Mouse (Mus musculus) hindbrain, embryonic 14.5 days (tissue): ENCODE results near the gene Sdhaf1. TPM values are rescaled to one million over a fixed set of nuclear protein-coding genes. Genes with fewer than 3 reads are reported as not detected.
A peak's percentile ranks its signal among the peaks of the same experiment; 100 is the strongest.

Source experiments
- ATAC-seq: fragments of 200-750 bp; cut with Nextera tagmentation; 2 replicates; pipeline ENCODE4 v1.8.0; 2017; ENCODE audit warnings: moderate number of reproducible peaks, mild to moderate bottlenecking, moderate TSS enrichment, moderate library complexity; ENCODE audit not compliant: low FRiP score
- DNase-seq: peaks from one replicate; pipeline ENCODE4 v3.0.0-alpha.2; 2015; ENCODE audit warnings: low spot score
- H3K27ac ChIP-seq: fragments of 300-500 bp; sonication (generic); 2 replicates; pipeline ENCODE4 v1.5.1; 2014; ENCODE audit warnings: mild to moderate bottlenecking, moderate library complexity
- H3K27me3 ChIP-seq: fragments of 300-500 bp; sonication (generic); 2 replicates; pipeline ENCODE4 v1.6.1; 2014; ENCODE audit warnings: mild to moderate bottlenecking, low read length, mixed read lengths; ENCODE audit not compliant: control insufficient read depth, insufficient read depth
- H3K36me3 ChIP-seq: fragments of 300-500 bp; sonication (generic); replicated peaks from 2 replicates; pipeline ENCODE4 v1.6.1; 2014; ENCODE audit not compliant: control insufficient read depth, insufficient read depth
- H3K4me1 ChIP-seq: fragments of 300-500 bp; sonication (generic); replicated peaks from 2 replicates; pipeline ENCODE4 v1.6.1; 2014; ENCODE audit warnings: antibody characterized with exemption, low read length, mixed read lengths; ENCODE audit not compliant: control insufficient read depth, insufficient read depth
- H3K4me2 ChIP-seq: fragments of 300-500 bp; sonication (generic); replicated peaks from 2 replicates; pipeline ENCODE4 v1.6.1; 2014; ENCODE audit warnings: mild to moderate bottlenecking, moderate library complexity
- H3K4me3 ChIP-seq: fragments of 300-500 bp; sonication (generic); replicated peaks from 2 replicates; pipeline ENCODE4 v1.5.1; 2014; ENCODE audit warnings: mild to moderate bottlenecking, low read length
- H3K9ac ChIP-seq: fragments of 300-500 bp; sonication (generic); 2 replicates; pipeline ENCODE4 v1.6.1; 2014
- H3K9me3 ChIP-seq: fragments of 300-500 bp; sonication (generic); 2 replicates; pipeline ENCODE4 v1.6.1; 2016; ENCODE audit warnings: low read length; ENCODE audit not compliant: control insufficient read depth
- WGBS: fragments of 180-500 bp; shearing (Covaris S2); extraction: QIAGEN DNeasy Blood & Tissue Kit; methylation state at CpG from one replicate; pipeline ENCODE4 v1.1.7; 2014; 5-methylcytosine and 5-hydroxymethylcytosine counted together
- polyA plus RNA-seq: library from polyadenylated mRNA; unstranded; fragments of >200 nt; fragmentation: Nextera tagmentation; extraction: Ambion mirVana; gene quantifications from 2 replicates; pipeline ENCODE4 v1.2.1, GENCODE M21; 2014

The Sdhaf1 gene
- polyA plus RNA-seq, 1 experiment from 2014 or later, result 19.2 TPM

DNA sequence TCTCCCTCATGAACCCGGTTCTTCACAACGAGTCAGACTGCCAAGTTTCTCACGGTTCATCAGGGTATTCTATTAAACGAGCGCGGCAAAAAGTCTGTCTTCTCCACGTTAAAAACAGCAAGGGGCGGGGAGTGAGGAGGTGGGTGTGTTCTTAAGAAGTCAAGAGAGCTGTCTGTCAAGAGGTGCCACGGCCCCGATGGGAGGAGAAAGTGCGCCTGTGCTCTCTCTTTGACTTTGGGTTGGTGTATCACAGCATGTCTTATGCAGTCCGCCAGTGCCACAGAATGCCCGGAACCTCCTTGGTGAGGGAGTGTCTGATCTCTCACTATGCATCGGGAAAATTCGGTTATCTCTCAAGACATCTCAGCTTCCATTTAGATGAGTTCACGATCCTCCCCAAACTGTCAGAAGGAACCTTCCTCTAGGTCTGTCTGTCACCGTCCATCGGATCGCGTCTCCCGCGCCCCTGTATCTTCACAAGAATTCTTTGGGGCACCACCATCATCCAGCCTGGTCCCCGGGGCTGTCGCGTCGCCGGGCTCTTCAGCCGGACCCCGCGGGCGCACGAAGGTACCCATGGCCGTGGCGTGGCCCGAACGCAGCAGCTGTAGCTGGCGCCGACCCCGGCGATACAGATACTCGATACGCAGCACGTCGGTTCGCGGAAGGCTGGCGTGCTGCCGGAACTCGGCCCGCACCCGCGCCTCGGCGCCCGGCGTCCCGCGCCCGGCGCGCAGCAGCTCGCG is 2.0 kb downstream of the Sdhaf1 start, which contains the start of gene E130208F15Rik:
Gene E130208F15Rik (plus strand): TSS at position 202 of the 746 bp plus-strand sequence.
- ATAC-seq, result peak; percentile 63; the same call in 1 of the 2 replicates

DNA sequence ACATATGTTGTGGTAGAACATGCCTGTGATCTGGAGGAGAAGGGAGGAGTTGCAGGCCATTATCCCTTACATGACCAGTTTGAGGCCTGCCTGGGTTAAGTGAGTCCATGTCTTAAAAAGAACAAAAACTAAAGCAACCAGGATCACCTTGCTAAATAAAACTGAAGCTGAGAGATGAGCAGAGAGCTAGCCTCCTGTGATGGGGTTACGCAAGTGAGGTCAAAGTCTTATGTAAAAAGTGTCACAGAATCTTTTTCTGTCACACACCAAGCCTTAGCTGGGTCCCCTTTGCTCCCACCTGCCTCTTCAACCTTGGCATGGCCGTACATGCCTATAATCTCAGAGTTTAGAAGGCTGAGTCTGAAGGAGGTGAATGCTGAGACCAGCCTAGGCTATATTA is 2.7 kb downstream of the Sdhaf1 start:
- no peaks in the 10 kb centered on the region for H3K27me3 ChIP-seq
- H3K9me3 ChIP-seq, result no peaks in the 10 kb centered on the region
- no peak overlapping the region for H3K27ac ChIP-seq
- no peaks in the 10 kb centered on the region; the same call in 1 of the 2 replicates for H3K36me3 ChIP-seq
- peaks cover 18% of the 10 kb centered on the region for H3K4me1 ChIP-seq
- 77% methylated on average over 2 of the region's 2 CpGs for WGBS
- peak overlapping the region; percentile 85 for H3K4me2 ChIP-seq
- peak overlapping the region; percentile 87 for H3K9ac ChIP-seq
- no peak for DNase-seq
- no peak for ATAC-seq
- peak overlapping the region; percentile 75 for H3K4me3 ChIP-seq

More for the DNA sequence above, 2.0 kb downstream of the Sdhaf1 start, which contains the start of gene E130208F15Rik:
- Histone ChIP-seq H3K4me3 (peak within 1 kb of the TSS; percentile 75), H3K9me3 (no peaks in the 10 kb centered on the region), H3K27ac (peak within 1 kb of the TSS; percentile 78), H3K27me3 (no peaks in the 10 kb centered on the region), H3K9ac (peak within 1 kb of the TSS; percentile 87), H3K36me3 (no peaks in the 10 kb centered on the region; the same call in 1 of the 2 replicates), H3K4me2 (peak within 1 kb of the TSS; percentile 85), H3K4me1 (peaks cover 18% of the 10 kb centered on the region)
- peak; percentile 33 for DNase-seq
- under 1% methylated on average over 58 of the region's 63 CpGs for WGBS

DNA sequence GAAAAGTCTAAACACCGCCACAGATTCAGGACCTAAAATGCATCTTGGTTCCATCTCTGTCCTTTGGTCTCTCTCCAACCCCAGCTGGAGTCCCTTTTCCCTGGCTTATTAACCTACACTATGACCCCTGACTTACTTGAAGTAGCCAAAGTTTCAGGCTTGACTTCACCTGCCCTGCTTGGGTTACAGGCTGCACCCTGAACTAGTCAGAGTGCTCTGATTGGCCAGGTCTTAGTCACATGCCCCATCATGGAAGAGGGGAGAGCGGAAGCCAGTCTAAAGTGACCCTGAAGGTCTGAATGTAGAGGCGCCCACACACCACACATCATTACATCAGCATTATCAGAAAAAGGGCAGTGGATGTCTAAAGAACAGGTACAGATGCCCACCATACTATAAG is 5.6 kb downstream of the Sdhaf1 start:
- Histone ChIP-seq H3K36me3 (peaks cover 3% of the 10 kb centered on the region; the same call in 1 of the 2 replicates), H3K4me1 (peaks cover 18% of the 10 kb centered on the region), H3K27me3 (no peaks in the 10 kb centered on the region), H3K27ac (no peak overlapping the region), H3K9ac (no peak overlapping the region), H3K4me2 (no peak overlapping the region), H3K9me3 (no peaks in the 10 kb centered on the region), H3K4me3 (no peak overlapping the region)
- 91% methylated on average over 3 of the region's 3 CpGs for WGBS
- ATAC-seq (no peak), DNase-seq (no peak)

DNA sequence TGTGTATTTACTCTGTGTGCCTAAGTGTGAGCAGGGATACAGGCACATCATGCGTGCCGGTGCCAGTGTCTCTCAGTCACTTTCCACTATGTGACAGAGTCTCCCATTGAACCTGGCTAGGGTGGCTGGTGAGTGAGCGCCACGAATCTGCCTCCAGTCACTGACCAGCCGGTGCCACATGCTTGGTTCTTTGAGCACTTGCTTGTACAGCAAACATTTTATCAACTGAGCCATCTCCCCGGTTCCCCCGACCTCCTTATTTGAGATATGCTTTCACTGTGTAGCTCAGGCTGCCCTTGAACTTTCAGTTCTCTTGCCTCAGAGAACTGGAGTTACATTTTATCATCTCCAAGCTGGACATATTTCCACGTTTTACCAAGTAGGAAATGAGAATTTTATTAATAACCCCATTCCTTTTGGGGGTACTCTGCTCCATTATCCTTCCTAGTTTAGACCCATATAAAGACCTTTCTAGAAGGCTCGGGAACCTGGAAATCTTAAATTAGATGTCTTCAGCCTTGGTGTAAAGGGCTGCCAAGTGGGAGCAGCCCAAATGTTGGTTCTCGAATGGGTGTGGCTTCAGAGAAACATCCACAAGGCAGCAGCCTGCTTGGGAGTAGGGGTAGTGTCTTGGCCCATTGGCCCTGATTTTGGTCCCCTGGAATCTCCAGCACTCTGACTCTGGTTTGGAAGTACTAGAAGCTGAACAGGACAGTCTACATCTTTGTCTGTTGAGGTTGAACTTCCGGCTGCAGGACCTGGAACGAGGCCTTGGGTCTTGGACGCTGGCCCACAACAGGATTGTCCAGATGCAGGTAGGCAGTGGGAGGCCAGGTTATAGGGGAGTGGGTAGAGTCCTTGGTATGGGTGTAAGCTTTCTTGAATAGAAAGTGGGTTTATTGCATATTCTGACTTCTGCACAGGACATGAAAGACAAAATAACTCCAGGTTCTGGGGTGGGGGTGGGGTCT is 7.9 kb downstream of the Sdhaf1 start:
- no peak for ATAC-seq
- H3K9ac ChIP-seq, result no peak overlapping the region
- 86% methylated on average over 13 of the region's 13 CpGs for WGBS

DNA sequence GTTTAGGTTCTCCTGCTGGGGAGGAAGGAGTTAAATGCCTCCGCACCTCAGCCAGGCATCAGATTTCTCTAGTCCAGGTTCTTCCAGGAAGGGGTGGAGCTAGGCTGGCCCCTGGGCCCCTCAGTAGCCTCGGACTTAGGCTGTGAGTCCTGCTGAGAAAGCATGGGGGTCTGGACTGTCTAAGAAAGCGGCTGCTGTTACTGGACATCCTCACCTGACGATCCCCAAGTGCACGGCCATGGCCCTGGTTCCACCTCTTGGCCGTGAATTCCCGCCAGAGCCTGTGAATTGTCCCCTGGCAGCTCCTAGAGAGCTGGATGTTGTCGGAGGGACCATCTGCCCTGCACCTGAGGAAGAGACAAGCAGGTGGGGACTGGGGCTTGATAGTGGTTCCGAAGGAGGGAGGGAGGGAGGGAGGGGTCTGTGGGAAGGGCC is 9.0 kb downstream of the Sdhaf1 start, which contains the start of gene Syne4:
Gene Syne4 (plus strand): TSS at position 87 of the 435 bp plus-strand sequence.
- no peak within 1 kb of the TSS for H3K4me3 ChIP-seq
- ATAC-seq, result no peak

More for the DNA sequence above, 7.9 kb downstream of the Sdhaf1 start:
- Histone ChIP-seq H3K27me3 (no peaks in the 10 kb centered on the region), H3K4me3 (no peak overlapping the region), H3K36me3 (peaks cover 13% of the 10 kb centered on the region; the same call in 1 of the 2 replicates), H3K4me2 (no peak overlapping the region), H3K27ac (no peak overlapping the region), H3K4me1 (peaks cover 4% of the 10 kb centered on the region), H3K9me3 (no peaks in the 10 kb centered on the region)
- no peak for DNase-seq

DNA sequence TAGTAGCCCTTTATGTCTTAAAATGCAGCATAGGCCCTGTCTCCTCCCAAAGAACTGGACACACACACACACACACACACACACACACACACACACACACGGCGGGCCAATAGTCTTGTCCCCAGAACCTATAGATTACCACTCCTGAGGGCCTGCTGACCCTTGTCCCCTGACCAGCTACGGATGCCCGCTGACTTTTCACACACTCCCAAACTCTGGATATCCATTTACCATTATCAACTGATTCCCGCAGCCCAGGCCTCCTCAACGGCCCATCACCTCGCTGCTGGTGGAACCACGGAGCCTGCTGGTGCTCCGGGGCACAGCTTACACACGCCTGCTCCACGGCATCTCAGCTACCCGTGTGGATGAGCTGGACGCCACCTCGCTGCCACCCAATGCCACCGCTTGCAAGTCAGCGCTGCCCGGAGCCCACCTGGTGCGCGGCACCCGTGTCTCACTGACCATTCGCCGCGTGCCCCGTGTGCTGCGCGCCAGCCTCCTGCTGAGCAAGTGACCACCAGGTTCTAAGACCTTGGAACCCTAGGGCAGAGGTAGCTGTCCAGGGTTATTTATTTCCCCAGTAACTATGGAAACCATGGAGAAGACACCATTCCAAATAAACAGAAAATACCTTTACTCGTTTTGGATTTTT is 9.9 kb downstream of the Sdhaf1 start:
- 58% methylated on average over 27 of the region's 27 CpGs for WGBS
- no peak overlapping the region for H3K27ac ChIP-seq
- no peak overlapping the region for H3K4me2 ChIP-seq
- H3K4me1 ChIP-seq, result peaks cover 11% of the 10 kb centered on the region
- ATAC-seq, result no peak
- no peak overlapping the region for H3K9ac ChIP-seq
- H3K36me3 ChIP-seq, result peaks cover 13% of the 10 kb centered on the region; the same call in 1 of the 2 replicates
- no peak for DNase-seq
- no peaks in the 10 kb centered on the region for H3K27me3 ChIP-seq
- H3K4me3 ChIP-seq, result no peak overlapping the region
- no peaks in the 10 kb centered on the region for H3K9me3 ChIP-seq

More for the DNA sequence above, 9.0 kb downstream of the Sdhaf1 start, which contains the start of gene Syne4:
- WGBS, result 4% methylated on average over 9 of the region's 9 CpGs
- H3K27ac ChIP-seq, result no peak within 1 kb of the TSS
- no peak within 1 kb of the TSS for H3K9ac ChIP-seq
- DNase-seq, result no peak
- peaks cover 4% of the 10 kb centered on the region for H3K4me1 ChIP-seq
- H3K27me3 ChIP-seq, result no peaks in the 10 kb centered on the region
- H3K9me3 ChIP-seq, result no peaks in the 10 kb centered on the region
- peaks cover 13% of the 10 kb centered on the region; the same call in 1 of the 2 replicates for H3K36me3 ChIP-seq
- H3K4me2 ChIP-seq, result peak within 1 kb of the TSS; percentile 1

DNA sequence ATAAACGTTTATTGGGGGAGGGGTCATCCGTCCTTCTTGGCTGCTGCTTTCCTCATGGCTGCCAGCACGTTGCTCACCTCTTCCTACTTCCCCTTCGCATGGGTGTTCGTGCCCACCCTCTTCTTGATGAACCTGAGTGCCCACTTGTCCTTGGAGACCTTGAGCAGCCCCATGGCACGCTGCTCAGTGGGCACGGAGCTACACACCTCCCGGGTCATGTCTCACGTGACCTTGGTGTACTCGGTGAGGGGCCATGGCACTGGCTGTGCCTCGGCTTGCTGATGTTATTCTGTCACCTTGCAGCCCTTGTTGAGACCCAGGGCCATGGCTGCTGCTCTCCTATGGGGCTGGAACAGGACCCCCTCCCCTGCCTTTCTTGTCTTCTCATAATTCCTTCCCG is 13.6 kb downstream of the Sdhaf1 start:
- Histone ChIP-seq H3K9me3 (no peaks in the 10 kb centered on the region), H3K9ac (no peak overlapping the region), H3K27ac (no peak overlapping the region), H3K4me2 (peak overlapping the region; percentile 83; the same call in 1 of the 2 replicates), H3K4me1 (peaks cover 17% of the 10 kb centered on the region), H3K27me3 (no peaks in the 10 kb centered on the region), H3K36me3 (peaks cover 36% of the 10 kb centered on the region), H3K4me3 (no peak overlapping the region)
- no peak for ATAC-seq
- 92% methylated on average over 12 of the region's 12 CpGs for WGBS
- no peak for DNase-seq

DNA sequence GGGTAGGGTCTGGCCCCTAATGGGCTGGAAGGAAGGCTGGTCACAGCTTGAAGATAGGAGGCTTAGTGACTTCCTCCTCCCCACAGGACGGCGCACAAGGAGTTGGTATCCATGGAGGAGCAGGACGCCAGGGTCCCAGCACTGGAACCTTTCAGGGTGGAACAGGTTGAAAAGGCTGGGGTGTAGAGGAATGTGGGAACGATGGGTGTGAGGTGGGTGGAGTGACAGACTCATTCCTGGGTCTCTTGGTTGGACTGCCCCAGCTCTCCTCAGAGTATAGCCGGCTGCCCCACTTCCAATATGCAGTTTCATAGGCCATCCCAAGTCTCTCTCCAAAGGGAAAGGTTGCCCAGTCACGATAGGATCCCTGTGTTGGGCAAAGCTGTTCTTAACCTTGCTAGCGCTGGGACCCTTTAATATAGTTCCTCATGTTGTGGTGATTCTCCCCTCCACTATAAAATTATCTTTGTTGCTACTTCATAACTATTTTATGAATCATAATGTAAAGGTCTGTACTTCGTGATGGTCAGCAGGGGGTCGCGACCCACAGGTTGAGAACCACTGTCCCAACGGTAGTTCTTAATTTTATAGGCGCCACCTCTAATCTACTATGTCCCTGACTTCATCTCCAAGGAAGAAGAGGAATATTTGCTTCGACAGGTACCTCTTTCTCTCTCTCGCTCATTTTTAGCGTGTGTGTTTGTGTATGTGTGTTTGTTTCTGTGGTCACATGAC is 14.1 kb downstream of the Sdhaf1 start:
- Histone ChIP-seq H3K36me3 (peaks cover 38% of the 10 kb centered on the region), H3K27me3 (no peaks in the 10 kb centered on the region), H3K27ac (no peak overlapping the region), H3K4me2 (peak overlapping the region; percentile 83), H3K4me3 (peak overlapping the region; percentile 55), H3K9me3 (no peaks in the 10 kb centered on the region), H3K9ac (peak overlapping the region; percentile 73), H3K4me1 (peaks cover 17% of the 10 kb centered on the region)
- ATAC-seq (no peak), DNase-seq (no peak)
- 71% methylated on average over 15 of the region's 15 CpGs for WGBS
